Mouse (Mus musculus) kidney, postnatal 0 days (tissue): ENCODE data around the gene Usp54. TPM values are rescaled to one million over a fixed set of nuclear protein-coding genes. Genes with fewer than 3 reads are reported as not detected.
A peak's percentile ranks its signal among the peaks of the same experiment; 100 is the strongest.
"Not testable (repeated sequence)": the region's sequence is repeated elsewhere in the genome, so short reads cannot be mapped to it uniquely, and the experiment has no call there.

ENCODE experiments used
- ATAC-seq: fragments of 200-750 bp; cut with Nextera tagmentation; replicated peaks from 2 replicates; pipeline ENCODE4 v1.8.0; 2017; ENCODE audit warnings: low read depth, moderate number of reproducible peaks, moderate TSS enrichment, moderate library complexity; ENCODE audit not compliant: low FRiP score
- DNase-seq: peaks from one replicate; pipeline ENCODE4 v3.0.0-alpha.2; 2016; ENCODE audit warnings: low spot score
- H3K27ac ChIP-seq: fragments of 300-500 bp; sonication (generic); 2 replicates; pipeline ENCODE4 v1.5.1; 2014; ENCODE audit warnings: mild to moderate bottlenecking
- H3K27me3 ChIP-seq: fragments of 300-500 bp; sonication (generic); 2 replicates; pipeline ENCODE4 v1.6.1; 2014; ENCODE audit warnings: low read length, mixed read lengths; ENCODE audit not compliant: insufficient read depth
- H3K36me3 ChIP-seq: fragments of 300-500 bp; sonication (generic); 2 replicates; pipeline ENCODE4 v1.6.1; 2014; ENCODE audit warnings: low read length, mixed read lengths; ENCODE audit not compliant: insufficient read depth
- H3K4me1 ChIP-seq: fragments of 300-500 bp; sonication (generic); replicated peaks from 2 replicates; pipeline ENCODE4 v1.6.1; 2014; ENCODE audit warnings: antibody characterized with exemption, low read length, mixed read lengths; ENCODE audit not compliant: insufficient read depth
- H3K4me2 ChIP-seq: fragments of 300-500 bp; sonication (generic); 2 replicates; pipeline ENCODE4 v1.6.1; 2014; ENCODE audit warnings: mild to moderate bottlenecking, low read length, moderate library complexity, mixed read lengths
- H3K4me3 ChIP-seq: fragments of 300-500 bp; sonication (generic); replicated peaks from 2 replicates; pipeline ENCODE4 v1.5.1; 2014; ENCODE audit warnings: low read depth, low read length
- H3K9ac ChIP-seq: fragments of 300-500 bp; sonication (generic); 2 replicates; pipeline ENCODE4 v1.6.1; 2014; ENCODE audit warnings: low read depth, low read length
- H3K9me3 ChIP-seq: fragments of 300-500 bp; sonication (generic); replicated peaks from 2 replicates; pipeline ENCODE4 v1.6.1; 2016; ENCODE audit warnings: low read length, inconsistent platforms, mixed read lengths
- CTCF ChIP-seq: IDR thresholded peaks from 2 replicates; pipeline ENCODE4 v1.5.1; 2016; ENCODE audit warnings: antibody characterized with exemption, low read depth, mild to moderate bottlenecking, moderate library complexity
- WGBS: fragments of 180-500 bp; shearing (Covaris S2); extraction: QIAGEN DNeasy Blood & Tissue Kit; methylation state at CpG from one replicate; pipeline ENCODE4 v1.1.7; 2014; 5-methylcytosine and 5-hydroxymethylcytosine counted together
- polyA plus RNA-seq: library from polyadenylated mRNA; unstranded; fragments of >200 nt; fragmentation: Nextera tagmentation; extraction: Ambion mirVana; gene quantifications from 2 replicates; pipeline ENCODE4 v1.2.1, GENCODE M21; 2015

Usp54 gene
- polyA plus RNA-seq, 1 experiment from 2014 or later, result 4.8 TPM

DNA sequence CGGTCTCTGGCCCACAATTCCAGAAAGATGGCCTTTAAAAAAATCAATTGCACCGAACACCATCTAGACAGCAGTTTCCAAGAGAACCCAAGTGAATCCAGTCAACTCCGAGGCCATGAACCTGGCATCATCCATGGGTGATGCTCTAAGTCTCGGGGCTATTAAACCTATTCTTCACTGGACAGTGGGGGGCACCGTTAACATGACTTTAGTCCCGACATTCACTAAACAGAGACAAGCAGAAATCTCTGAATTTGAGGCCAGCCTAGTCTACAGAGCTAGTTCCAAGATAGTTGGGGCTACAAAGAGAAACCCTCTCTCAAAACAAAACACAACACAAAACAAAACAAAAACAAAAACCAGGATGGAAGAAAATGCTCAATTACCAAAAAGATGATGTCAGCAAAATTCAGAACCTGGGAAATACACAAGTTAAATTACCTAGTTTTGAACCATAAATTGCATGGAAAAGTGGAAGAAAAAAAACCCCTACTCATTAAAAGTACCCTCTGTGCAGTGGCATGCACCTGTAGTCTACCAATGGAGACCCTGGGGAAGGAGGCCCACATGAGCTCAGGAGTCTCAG is 61.9 kb downstream of the Usp54 start:
- no peaks in the 10 kb centered on the region for H3K27me3 ChIP-seq

GRCm38 (mm10) chr14:20576179-20576578 is 64.7 kb downstream of the Usp54 start:
- H3K36me3 ChIP-seq, result peaks cover 11% of the 10 kb centered on the region
- no peaks in the 10 kb centered on the region for H3K9me3 ChIP-seq
- ATAC-seq (no peak; the same call in 1 of the 2 replicates), DNase-seq (peak; percentile 91)
- H3K4me2 ChIP-seq, result no peak overlapping the region
- no peaks in the 10 kb centered on the region for H3K4me1 ChIP-seq
- 57% methylated on average over 7 of the region's 7 CpGs for WGBS
- H3K27me3 ChIP-seq, result no peaks in the 10 kb centered on the region
- TF ChIP-seq CTCF, result peak; percentile 85
- no peak overlapping the region for H3K9ac ChIP-seq
- H3K4me3 ChIP-seq, result no peak overlapping the region
- H3K27ac ChIP-seq, result no peak overlapping the region

More for the DNA sequence above, 61.9 kb downstream of the Usp54 start:
- Histone ChIP-seq H3K27ac (no peak overlapping the region), H3K4me2 (no peak overlapping the region), H3K36me3 (peaks cover 17% of the 10 kb centered on the region), H3K4me3 (no peak overlapping the region), H3K4me1 (no peaks in the 10 kb centered on the region), H3K9ac (no peak overlapping the region), H3K9me3 (no peaks in the 10 kb centered on the region)
- peak; percentile 28; the same call in 1 of the 2 replicates for TF ChIP-seq CTCF
- no peak for ATAC-seq
- DNase-seq, result peak; percentile 7
- WGBS, result 73% methylated on average over 6 of the region's 6 CpGs

DNA sequence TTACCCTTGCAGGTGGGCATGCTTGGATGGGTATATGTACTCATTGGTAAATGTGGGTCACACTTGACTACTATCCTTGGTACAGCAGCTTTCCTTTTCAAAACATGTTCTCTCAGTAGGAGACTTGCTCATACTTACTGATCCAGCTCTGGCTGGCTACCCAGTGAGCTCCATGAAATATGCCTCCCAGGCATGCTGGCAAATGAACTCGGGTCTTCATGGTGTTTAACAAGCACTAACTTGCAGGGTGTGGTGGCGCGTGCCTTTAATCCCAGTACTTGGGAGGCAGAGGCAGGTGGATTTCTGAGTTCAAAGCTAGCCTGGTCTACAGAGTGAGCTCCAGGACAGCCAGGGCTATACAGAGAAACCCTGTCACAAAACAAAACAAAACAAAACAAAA is 67.7 kb downstream of the Usp54 start:
- H3K4me2 ChIP-seq, H3K27ac ChIP-seq, H3K4me3 ChIP-seq, H3K9me3 ChIP-seq, H3K27me3 ChIP-seq, ATAC-seq, H3K4me1 ChIP-seq, H3K9ac ChIP-seq, DNase-seq: not testable (repeated sequence)
- H3K36me3 ChIP-seq, result peaks cover 24% of the 10 kb centered on the region
- 87% methylated on average over 3 of the region's 3 CpGs for WGBS

DNA sequence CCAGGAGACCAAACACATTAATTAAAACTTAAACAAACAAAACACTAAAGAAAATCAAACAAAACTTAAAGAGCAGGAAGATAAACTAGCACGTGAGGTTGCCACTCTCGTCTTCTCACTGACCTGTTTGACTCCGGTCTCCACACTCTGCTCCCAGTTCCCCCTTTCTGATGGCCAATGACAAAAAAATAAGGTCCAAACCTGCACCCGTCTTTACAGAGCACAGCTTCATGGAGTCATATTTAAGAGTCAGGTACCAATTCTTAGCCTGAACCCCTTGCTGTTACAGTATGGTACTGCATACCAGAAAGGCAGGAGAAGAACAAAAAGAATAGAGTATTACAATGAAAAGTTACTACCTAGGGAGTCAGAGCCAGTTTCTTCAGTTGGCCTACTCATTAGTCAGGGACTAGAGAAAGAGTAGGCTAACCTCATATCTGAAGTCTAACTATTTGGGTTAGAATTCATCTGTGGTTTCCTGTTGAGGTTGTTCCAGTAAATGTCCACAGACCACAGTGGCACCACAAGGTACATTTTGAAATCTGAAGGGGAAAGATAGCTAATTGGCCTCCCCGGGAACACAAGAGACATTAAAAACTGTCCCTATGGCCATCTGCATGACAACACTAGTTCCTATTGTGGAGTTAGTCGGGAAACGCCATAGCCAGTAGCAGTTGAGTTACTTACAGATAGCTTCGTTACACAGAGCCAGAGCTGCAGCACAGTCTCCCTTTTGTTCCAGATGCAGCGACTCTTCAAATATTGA is 75.4 kb downstream of the Usp54 start:
- Histone ChIP-seq H3K4me2 (no peak overlapping the region), H3K9me3 (no peaks in the 10 kb centered on the region), H3K4me1 (no peaks in the 10 kb centered on the region), H3K27ac (no peak overlapping the region), H3K36me3 (peaks cover 49% of the 10 kb centered on the region), H3K27me3 (no peaks in the 10 kb centered on the region), H3K9ac (no peak overlapping the region), H3K4me3 (no peak overlapping the region)
- DNase-seq (no peak), ATAC-seq (no peak)
- WGBS, result 77% methylated on average over 9 of the region's 9 CpGs
- TF ChIP-seq CTCF, result no peak

DNA sequence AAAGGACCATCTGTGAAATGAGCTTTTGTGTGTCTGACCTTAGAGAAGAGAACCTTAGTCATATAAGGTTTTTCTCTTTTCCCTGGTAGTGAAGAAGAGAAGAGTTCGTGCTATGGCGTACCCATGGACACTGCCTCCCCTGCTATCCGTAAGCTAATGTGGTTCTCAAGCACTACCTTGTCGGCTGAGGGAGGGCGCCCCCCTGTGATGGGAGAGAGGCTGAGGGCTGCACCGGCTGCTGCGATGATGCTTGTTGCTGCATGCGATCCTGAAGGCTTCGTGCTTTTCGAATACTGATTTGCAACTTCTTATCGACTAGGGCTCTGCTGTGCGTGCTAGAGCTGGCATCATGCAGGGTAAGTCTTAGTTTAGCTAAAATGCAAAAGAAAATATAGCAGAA is 76.2 kb downstream of the Usp54 start:
- no peaks in the 10 kb centered on the region for H3K4me1 ChIP-seq
- no peaks in the 10 kb centered on the region for H3K9me3 ChIP-seq
- H3K4me3 ChIP-seq, result no peak overlapping the region
- H3K27ac ChIP-seq, result no peak overlapping the region
- no peaks in the 10 kb centered on the region for H3K27me3 ChIP-seq
- no peak for DNase-seq
- no peak overlapping the region for H3K4me2 ChIP-seq
- no peak overlapping the region for H3K9ac ChIP-seq
- ATAC-seq, result no peak
- H3K36me3 ChIP-seq, result peaks cover 45% of the 10 kb centered on the region
- WGBS, result 78% methylated on average over 12 of the region's 12 CpGs
- TF ChIP-seq CTCF, result peak; percentile 28; the same call in 1 of the 2 replicates

DNA sequence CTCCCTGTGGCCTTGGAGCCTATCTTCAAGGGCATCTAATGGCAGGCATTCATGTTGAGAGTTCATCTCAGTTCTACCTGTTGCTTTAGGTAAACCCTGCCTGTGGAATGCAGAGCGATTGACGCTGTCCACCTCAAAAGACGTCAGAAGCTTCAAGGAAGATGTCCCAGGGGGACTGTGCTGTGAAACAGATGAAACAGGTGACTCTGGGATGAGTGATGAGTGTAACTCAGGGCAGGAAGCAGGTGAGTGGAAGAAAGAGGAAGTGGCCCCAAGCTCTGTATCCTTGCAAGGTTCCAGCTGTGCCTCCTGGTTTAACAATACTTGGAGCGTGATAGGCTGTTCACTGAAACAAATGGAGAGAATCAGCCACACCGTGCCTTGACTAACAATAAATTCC is 79.0 kb downstream of the Usp54 start:
- no peak overlapping the region for H3K4me2 ChIP-seq
- no peak overlapping the region for H3K4me3 ChIP-seq
- 88% methylated on average over 5 of the region's 5 CpGs for WGBS
- TF ChIP-seq CTCF, result no peak
- peaks cover 36% of the 10 kb centered on the region for H3K36me3 ChIP-seq
- no peaks in the 10 kb centered on the region for H3K4me1 ChIP-seq
- no peaks in the 10 kb centered on the region for H3K27me3 ChIP-seq
- no peak for DNase-seq
- H3K27ac ChIP-seq, result no peak overlapping the region
- no peaks in the 10 kb centered on the region for H3K9me3 ChIP-seq
- no peak for ATAC-seq
- H3K9ac ChIP-seq, result no peak overlapping the region
